Mouse (Mus musculus) hindbrain, embryonic 16.5 days (tissue): ENCODE results near the gene Arv1. TPM values are rescaled to one million over a fixed set of nuclear protein-coding genes. Genes with fewer than 3 reads are reported as not detected.

Experiments
- ATAC-seq: fragments of 200-750 bp; cut with Nextera tagmentation; 2 replicates; pipeline ENCODE4 v1.8.0; 2017; ENCODE audit warnings: moderate TSS enrichment, moderate library complexity
- H3K27ac ChIP-seq: fragments of 300-500 bp; sonication (generic); 2 replicates; pipeline ENCODE4 v1.5.1; 2014; ENCODE audit warnings: low read depth, mild to moderate bottlenecking, control low read depth, low read length, moderate library complexity
- H3K27me3 ChIP-seq: fragments of 300-500 bp; sonication (generic); replicated peaks from 2 replicates; pipeline ENCODE4 v1.6.1; 2014; ENCODE audit warnings: low read length; ENCODE audit not compliant: control insufficient read depth, insufficient read depth
- H3K36me3 ChIP-seq: fragments of 300-500 bp; sonication (generic); 2 replicates; pipeline ENCODE4 v1.6.1; 2014; ENCODE audit warnings: mild to moderate bottlenecking, low read length, moderate library complexity, mixed read lengths; ENCODE audit not compliant: control insufficient read depth, insufficient read depth
- H3K4me1 ChIP-seq: fragments of 300-500 bp; sonication (generic); 2 replicates; pipeline ENCODE4 v1.6.1; 2014; ENCODE audit warnings: low read depth, low read length; ENCODE audit not compliant: control insufficient read depth, insufficient read depth
- H3K4me2 ChIP-seq: fragments of 300-500 bp; sonication (generic); 2 replicates; pipeline ENCODE4 v1.6.1; 2014; ENCODE audit warnings: mild to moderate bottlenecking, low read length, control low read depth, moderate library complexity
- H3K4me3 ChIP-seq: fragments of 300-500 bp; sonication (generic); 2 replicates; pipeline ENCODE4 v1.5.1; 2014; ENCODE audit warnings: mild to moderate bottlenecking, low read length, control low read depth, moderate library complexity
- H3K9ac ChIP-seq: fragments of 300-500 bp; sonication (generic); 2 replicates; pipeline ENCODE4 v1.6.1; 2014; ENCODE audit warnings: low read depth, mild to moderate bottlenecking, control low read depth, low read length, moderate library complexity
- H3K9me3 ChIP-seq: fragments of 300-500 bp; sonication (generic); 2 replicates; pipeline ENCODE4 v1.6.1; 2014; ENCODE audit warnings: mild to moderate bottlenecking, low read length, moderate library complexity; ENCODE audit not compliant: control insufficient read depth
- WGBS: fragments of 180-500 bp; shearing (Covaris S2); extraction: QIAGEN DNeasy Blood & Tissue Kit; methylation state at CpG from one replicate; pipeline ENCODE4 v1.1.7; 2014; 5-methylcytosine and 5-hydroxymethylcytosine counted together
- polyA plus RNA-seq: library from polyadenylated mRNA; unstranded; fragments of >200 nt; fragmentation: Nextera tagmentation; extraction: Ambion mirVana; gene quantifications from 2 replicates; pipeline ENCODE4 v1.2.1, GENCODE M21; 2015

The Arv1 gene
- polyA plus RNA-seq, 1 experiment from 2014 or later, result 32.1 TPM

DNA sequence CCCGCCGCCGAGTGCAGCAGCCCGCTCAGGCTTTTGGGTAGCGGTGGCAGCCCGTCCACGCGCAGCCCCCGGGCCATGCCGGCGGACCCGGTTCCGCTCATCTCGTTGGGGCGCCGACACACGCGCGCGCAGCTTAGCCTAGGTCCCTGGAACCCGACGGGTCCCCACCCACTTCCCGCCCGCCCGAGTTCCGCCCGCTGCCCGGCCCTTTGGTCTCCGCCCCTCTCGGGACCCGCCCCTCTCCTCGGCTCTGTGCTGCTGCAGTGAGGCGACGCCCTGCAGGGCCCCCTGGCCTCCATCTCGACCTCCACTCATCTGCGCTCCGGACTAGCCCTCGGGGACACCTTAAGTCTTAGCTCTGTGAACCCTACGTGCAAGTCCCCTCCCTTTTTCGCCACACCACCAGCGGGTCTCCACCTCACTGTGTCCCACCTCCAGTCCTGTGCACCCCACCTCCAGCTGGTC lies 29.8 kb downstream of the Arv1 start, which contains the start of gene Fam89a:
Gene Fam89a (minus strand): TSS at position 124 of the 465 bp plus-strand sequence.
- Histone ChIP-seq H3K9ac (peak within 1 kb of the TSS; percentile 57), H3K4me2 (peak within 1 kb of the TSS; percentile 84), H3K9me3 (no peaks in the 10 kb centered on the region), H3K4me1 (peaks cover 15% of the 10 kb centered on the region), H3K27ac (no peak within 1 kb of the TSS), H3K27me3 (peaks cover 38% of the 10 kb centered on the region), H3K36me3 (no peaks in the 10 kb centered on the region), H3K4me3 (peak within 1 kb of the TSS; percentile 53)
- WGBS, result under 1% methylated on average over 35 of the region's 41 CpGs
- peak; percentile 41 for ATAC-seq

- peaks cover 15% of the 10 kb centered on the region for H3K4me1 ChIP-seq
- H3K27me3 ChIP-seq, result peaks cover 38% of the 10 kb centered on the region
- no peak overlapping the region for H3K9ac ChIP-seq
- no peak overlapping the region for H3K4me3 ChIP-seq
- WGBS, result 35% methylated on average over 21 of the region's 21 CpGs
- no peak overlapping the region; the same call in 1 of the 2 replicates for H3K4me2 ChIP-seq
- no peak overlapping the region for H3K27ac ChIP-seq
- no peak for ATAC-seq
- H3K36me3 ChIP-seq, result no peaks in the 10 kb centered on the region
- H3K9me3 ChIP-seq, result no peaks in the 10 kb centered on the region
These were observed 30.5 kb downstream of the Arv1 start for GRCm38 (mm10) chr8:124752325-124752862.

DNA sequence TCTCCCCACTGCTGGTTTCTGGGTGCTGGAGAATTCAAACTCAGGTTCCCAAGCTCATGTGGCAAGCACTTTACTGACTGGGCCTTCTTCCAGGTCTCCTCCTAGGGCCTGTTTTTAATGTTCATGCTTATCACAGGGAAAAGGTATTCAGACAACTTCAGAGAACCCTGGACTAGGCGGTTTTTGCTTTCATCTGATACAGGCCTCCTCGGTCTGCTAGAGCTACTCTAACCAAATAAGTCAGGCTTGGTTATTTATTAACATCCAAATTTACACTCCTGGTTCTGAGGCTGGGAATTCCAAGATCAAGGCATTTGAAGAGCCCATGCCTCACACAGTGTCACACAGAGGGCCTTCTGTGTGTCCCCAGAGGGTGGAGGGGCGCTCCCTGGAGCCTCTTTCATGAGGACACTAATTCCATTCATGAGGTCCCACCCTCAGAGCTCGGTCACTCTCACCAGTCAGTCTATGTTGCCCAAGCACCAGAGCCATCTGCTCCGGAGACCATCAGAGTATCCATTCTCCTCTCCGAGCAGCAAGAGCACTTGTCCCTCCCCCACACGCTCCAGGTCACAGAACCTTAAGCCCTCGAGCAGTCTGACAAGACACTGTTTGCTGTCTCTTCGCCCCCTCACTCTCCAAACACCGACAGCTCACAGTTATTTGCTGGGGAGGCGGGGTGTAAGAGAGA lies 32.3 kb downstream of the Arv1 start:
- no peak overlapping the region for H3K9ac ChIP-seq
- 16% methylated on average over 10 of the region's 11 CpGs for WGBS
- no peak overlapping the region for H3K27ac ChIP-seq
- H3K9me3 ChIP-seq, result no peaks in the 10 kb centered on the region
- H3K36me3 ChIP-seq, result no peaks in the 10 kb centered on the region
- no peak overlapping the region for H3K4me2 ChIP-seq
- ATAC-seq, result peak; percentile 76
- peaks cover 38% of the 10 kb centered on the region for H3K27me3 ChIP-seq
- no peak overlapping the region for H3K4me3 ChIP-seq
- peaks cover 15% of the 10 kb centered on the region for H3K4me1 ChIP-seq

DNA sequence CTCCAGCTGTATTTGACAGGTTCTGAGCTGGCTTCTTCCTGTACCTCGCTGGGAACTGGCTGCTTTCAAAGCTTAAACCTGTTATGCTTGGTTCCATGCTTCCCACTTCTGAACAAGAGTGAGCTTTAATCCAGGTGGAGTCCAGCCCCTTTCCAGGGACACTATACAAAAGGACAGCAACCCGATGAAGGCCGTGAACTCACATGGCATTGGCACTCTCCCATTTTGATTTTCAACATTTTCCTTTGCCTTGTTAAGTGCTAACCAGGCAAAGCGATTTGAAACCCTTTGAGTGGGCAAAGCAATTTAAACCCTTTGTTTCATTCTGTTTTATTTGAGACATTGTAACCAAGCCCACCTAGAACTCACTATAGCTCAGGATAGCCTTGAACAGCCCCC lies 32.9 kb downstream of the Arv1 start:
- no peak overlapping the region for H3K4me2 ChIP-seq
- peaks cover 32% of the 10 kb centered on the region for H3K27me3 ChIP-seq
- no peak overlapping the region for H3K4me3 ChIP-seq
- H3K4me1 ChIP-seq, result peaks cover 15% of the 10 kb centered on the region
- WGBS, result 48% methylated on average over 4 of the region's 4 CpGs
- H3K9ac ChIP-seq, result no peak overlapping the region
- no peak overlapping the region for H3K27ac ChIP-seq
- H3K36me3 ChIP-seq, result no peaks in the 10 kb centered on the region
- no peak for ATAC-seq
- no peaks in the 10 kb centered on the region for H3K9me3 ChIP-seq

- H3K4me1 ChIP-seq, result peaks cover 15% of the 10 kb centered on the region
- 86% methylated on average over 8 of the region's 8 CpGs for WGBS
- H3K9me3 ChIP-seq, result no peaks in the 10 kb centered on the region
- no peak overlapping the region for H3K4me3 ChIP-seq
- ATAC-seq, result no peak
- H3K27ac ChIP-seq, result no peak overlapping the region
- H3K9ac ChIP-seq, result no peak overlapping the region
- H3K36me3 ChIP-seq, result no peaks in the 10 kb centered on the region
- peaks cover 26% of the 10 kb centered on the region for H3K27me3 ChIP-seq
- no peak overlapping the region for H3K4me2 ChIP-seq
These were observed 33.5 kb downstream of the Arv1 start for GRCm38 (mm10) chr8:124755481-124755880.

DNA sequence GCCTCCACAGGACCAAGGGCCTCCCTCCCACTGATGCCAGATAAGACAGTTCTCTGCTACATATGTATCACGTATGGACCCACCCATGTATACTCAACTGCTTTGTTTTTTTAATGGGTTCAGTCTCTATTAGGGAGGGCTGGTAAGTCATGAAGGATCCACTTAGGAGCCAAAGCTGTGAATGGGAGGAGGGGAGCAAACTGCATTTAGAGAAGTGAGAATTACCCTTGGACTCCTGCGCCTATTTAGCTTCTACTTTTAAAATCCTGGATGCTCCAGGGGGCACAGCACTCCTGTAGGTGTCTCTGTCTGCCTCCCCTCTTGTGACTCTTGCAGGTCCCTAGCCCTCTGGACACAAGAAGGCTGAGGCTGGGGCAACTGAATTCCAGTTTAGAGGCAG lies 34.2 kb downstream of the Arv1 start:
- Histone ChIP-seq H3K4me3 (no peak overlapping the region), H3K4me2 (no peak overlapping the region), H3K9me3 (no peaks in the 10 kb centered on the region), H3K9ac (no peak overlapping the region), H3K36me3 (no peaks in the 10 kb centered on the region), H3K4me1 (peaks cover 11% of the 10 kb centered on the region), H3K27ac (no peak overlapping the region), H3K27me3 (peaks cover 21% of the 10 kb centered on the region)
- no peak for ATAC-seq
- 74% methylated on average over 2 of the region's 2 CpGs for WGBS

GRCm38 (mm10) chr8:124756601-124757000 lies 34.7 kb downstream of the Arv1 start:
- Histone ChIP-seq H3K36me3 (no peaks in the 10 kb centered on the region), H3K9me3 (no peaks in the 10 kb centered on the region), H3K4me2 (no peak overlapping the region), H3K4me3 (no peak overlapping the region), H3K4me1 (peaks cover 6% of the 10 kb centered on the region), H3K9ac (no peak overlapping the region), H3K27me3 (peaks cover 16% of the 10 kb centered on the region), H3K27ac (no peak overlapping the region)
- 63% methylated on average over 5 of the region's 5 CpGs for WGBS
- ATAC-seq, result no peak

DNA sequence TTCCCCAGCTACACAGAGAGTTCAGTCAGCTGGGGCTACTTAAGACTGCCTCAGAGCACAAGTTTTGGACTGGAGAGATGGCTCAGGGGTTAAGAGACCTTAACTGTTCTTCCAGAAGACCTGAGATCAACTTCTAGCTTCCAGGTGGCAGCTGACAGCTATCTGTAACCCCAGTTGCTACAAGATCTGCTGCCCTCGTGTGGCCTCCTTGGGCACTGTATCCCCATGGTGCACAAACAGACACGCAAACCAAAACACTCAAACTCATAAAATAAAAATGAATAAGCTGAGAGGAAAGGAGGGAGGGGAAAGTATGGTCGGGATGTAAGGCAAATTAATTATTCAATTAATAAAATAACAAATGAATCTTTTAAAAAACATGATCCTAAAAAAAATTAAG lies 36.6 kb downstream of the Arv1 start:
- WGBS, result 43% methylated on average over 3 of the region's 3 CpGs
- no peaks in the 10 kb centered on the region for H3K36me3 ChIP-seq
- ATAC-seq, result no peak
- H3K9ac ChIP-seq, result no peak overlapping the region
- H3K4me3 ChIP-seq, result no peak overlapping the region
- no peak overlapping the region for H3K4me2 ChIP-seq
- no peaks in the 10 kb centered on the region; the same call in none of the 2 replicates for H3K27me3 ChIP-seq
- H3K4me1 ChIP-seq, result no peaks in the 10 kb centered on the region
- no peak overlapping the region for H3K27ac ChIP-seq
- H3K9me3 ChIP-seq, result no peaks in the 10 kb centered on the region

GRCm38 (mm10) chr8:124763061-124763460 lies 41.1 kb downstream of the Arv1 start:
- Histone ChIP-seq H3K4me2 (no peak overlapping the region), H3K27me3 (no peaks in the 10 kb centered on the region), H3K27ac (no peak overlapping the region), H3K9me3 (no peaks in the 10 kb centered on the region), H3K4me3 (no peak overlapping the region), H3K36me3 (no peaks in the 10 kb centered on the region), H3K4me1 (no peaks in the 10 kb centered on the region), H3K9ac (no peak overlapping the region)
- WGBS, result 62% methylated on average over 7 of the region's 7 CpGs
- ATAC-seq, result no peak
